Mouse (Mus musculus) thymus, postnatal 36 days (tissue): Measurements from ENCODE around the gene Cln3.

ENCODE experiments used
- DNase-seq, 2 experiments: peaks; one replicate each; pipeline ENCODE4 v3.0.0; 2022; ENCODE audit warnings: mixed read lengths in 2 of 2

Gene Cln3

DNA sequence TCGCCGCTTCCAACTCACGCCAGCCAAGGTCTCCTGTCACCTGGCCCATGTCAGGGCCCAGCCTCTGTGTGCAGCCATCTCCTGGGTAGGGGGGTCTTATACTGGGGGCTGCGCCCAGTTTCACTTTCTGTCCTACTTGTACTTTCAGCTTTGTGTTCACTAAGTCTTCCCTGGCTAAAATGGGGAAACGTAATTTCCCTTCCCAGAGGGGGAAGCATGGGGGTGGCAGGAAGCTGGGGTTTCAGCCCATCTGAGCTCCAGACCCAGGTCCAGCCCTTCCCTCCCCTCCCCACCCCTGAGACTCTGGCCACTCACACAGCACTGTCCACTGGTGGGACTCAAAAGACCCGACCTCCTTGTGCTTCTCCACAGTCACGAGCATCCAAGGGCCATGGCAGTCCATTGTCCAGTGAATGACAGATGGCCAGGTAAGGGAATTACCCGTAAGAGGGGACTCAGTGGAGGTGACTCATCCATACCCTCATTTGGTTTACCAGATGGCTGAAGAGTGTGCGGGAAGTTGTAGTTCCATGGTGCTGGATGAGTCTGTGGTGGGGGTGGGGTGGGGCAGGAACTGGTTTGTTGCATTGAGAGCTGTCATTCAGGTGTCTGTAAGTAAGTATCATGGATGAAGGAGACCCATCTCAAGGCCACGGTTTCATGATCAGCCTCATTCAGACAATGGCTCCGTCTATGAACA is 9.4 kb upstream of the Cln3 start, which contains the start of gene Il27:
TSS of gene Il27 (minus strand) at position 80 of the 700 bp plus-strand sequence.
- no peak for DNase-seq

DNA sequence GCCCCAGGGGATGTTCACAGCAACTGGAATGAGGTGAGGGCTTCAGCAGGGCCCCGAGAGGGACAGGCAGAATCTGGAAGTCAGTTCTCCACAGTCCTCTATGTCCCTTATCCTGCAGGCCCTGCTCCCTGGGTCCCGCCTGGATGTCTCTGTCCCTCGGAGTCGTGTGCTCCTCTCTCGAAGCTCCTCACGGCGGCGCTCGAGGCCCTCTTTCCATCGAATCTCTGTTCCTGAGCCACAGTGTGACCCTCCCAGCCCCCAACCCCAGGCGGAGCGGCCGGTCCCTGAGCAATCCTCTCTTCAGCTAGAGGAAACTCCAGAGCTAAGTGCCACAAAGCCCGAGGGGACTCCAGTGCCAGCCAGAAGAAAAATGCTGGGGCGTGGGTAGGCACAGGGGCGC is 2.2 kb upstream of the Cln3 start:
- DNase-seq = no peak

DNA sequence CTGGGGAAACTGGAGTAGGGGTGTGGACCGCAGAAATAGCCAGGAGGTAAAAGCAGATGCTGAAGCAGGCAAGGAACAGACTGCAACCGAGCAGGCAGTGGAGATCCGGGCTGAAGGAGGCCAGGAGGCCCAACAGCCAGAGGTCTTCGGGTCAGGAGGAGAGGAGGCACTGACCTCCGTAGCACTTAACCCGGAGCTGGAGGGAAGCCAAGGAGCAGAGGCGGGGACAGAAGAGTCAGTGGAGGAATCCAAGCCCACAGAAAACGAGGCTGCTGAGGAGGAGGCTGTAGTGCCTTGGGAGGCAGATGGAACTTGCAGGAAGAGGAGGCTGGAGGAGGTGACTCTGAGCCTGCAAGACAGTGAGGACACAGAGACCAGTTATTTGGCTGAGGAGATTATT is 1.2 kb upstream of the Cln3 start:
- no peak for DNase-seq

DNA sequence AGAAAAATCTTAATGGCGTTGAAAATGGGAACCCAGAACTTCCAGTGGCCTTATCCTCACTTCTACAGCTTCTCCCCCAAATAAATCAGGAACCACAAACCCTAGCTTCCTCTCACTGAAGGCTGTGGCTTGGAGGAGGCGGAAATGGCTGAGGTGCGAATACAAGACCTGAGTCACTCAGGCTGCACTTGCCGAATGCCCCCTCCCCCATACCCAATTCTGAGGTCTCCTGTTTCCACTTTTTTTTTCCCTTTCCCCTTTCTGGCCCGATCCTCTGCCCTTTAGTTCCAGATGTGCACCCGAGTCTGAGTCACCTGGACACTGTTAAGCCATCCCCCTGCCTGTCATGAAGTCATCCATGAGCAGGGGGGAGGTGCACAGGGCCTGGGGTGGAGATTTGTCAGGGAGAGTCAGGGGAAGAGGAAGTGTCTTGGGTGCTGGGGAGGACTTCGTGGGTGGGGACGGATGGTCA is 1.1 kb downstream of the Cln3 start, which contains the start of gene Apobr:
TSS of gene Apobr (plus strand) at position 437 of the 472 bp plus-strand sequence.
- DNase-seq = peak; percentile 50 to 63

DNA sequence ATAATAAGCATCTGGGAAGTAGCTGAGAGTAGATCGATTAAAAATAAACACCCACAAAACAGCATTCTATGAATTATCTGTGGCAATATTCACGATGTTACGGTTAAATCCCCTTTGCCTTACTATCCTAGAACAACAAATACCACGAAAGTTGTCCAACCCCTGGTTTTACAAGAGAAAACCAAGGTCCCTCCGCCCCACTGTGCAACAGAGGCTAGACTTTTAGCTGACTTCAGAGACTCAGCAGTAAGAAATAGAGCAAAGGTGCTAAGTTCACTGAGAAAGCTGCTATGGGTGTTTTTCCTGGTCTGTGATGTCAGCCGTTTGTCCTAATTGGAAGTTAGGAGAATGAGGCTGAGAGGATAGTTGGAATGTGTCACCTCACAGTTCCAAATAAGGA is 1.9 kb downstream of the Cln3 start:
- no peak for DNase-seq

DNA sequence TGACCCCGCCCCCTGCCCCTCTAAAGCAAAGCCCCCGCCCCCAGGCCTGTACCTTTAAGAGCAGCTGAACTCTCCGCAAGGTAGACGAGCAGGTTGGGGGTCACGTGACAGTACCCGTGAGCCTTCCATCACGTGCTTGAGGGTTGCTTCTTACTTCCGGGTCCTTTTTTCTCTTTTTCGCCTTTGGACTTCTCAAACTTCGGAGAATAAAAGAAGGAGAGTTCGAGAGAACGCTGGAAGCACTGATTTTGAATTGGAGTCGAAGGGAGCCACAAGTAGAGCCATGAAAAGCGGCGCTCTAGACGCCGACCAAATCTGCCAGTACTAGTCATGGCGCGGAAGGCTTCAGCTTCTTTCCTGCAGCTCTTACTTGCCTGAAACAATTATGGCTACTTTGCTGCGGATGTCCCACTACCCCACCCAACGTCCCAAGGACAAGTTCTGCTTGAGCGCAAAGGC is 2.3 kb downstream of the Cln3 start:
- peak; percentile 78 to 85 for DNase-seq

DNA sequence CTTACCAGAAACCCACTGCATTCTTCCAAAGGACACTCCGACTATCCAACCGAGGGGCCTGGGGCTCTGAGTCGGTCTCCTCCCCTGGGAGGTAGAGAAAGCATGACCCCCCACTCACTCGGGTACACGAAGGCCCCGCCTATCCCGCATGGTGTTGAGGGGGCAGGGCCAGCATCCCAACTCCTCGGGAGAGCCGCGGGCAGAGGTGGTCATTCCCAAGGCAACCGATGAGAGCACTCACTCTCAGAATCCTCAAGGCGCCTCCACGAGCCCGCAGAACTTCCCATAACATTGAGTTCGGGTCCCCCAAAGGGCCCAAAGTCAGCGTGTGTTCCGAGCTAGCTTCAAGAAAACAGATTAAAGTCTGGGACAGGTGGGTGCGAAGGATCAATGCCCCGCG is 2.9 kb downstream of the Cln3 start:
- DNase-seq = peak in 1 of 2 experiments; percentile 48

DNA sequence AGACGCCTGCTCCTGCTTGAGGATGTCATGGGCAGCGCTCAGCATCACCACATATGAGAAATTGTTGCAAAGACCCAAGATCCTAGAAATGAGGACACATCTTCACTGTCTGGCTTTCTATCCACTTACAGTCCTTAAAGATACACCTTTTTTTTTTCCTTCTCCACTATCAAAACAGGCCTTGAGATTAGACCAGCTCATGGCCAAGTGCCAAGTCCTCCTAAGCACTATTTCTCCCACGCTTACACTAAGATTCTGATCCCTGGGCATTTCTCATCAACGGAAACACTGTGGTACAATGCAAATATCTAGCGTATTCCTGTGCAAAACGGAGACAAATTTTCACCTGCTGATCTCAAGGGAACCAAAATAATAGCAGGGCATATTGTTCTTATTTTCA is 4.0 kb downstream of the Cln3 start:
- no peak for DNase-seq

DNA sequence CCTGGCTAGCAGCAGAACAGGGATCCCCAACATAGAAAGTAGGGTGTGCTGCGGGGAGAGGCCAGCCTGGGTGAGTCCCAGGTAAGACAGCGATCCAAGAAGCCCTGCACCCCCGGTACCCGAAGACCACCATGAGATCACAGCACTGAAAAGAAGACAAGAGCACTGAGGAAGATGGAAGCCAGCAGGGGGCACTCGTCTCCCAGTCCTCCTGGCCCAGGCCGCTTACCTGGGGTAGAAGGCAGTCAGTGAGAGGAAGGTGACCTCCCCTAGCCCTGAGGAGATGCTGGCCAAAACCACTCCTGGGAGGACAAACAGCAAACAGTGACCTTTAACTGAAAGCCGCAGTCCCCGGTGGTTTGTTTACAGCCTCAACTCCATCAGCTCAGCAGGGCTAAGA is 6.4 kb downstream of the Cln3 start:
- DNase-seq = peak; percentile 61

DNA sequence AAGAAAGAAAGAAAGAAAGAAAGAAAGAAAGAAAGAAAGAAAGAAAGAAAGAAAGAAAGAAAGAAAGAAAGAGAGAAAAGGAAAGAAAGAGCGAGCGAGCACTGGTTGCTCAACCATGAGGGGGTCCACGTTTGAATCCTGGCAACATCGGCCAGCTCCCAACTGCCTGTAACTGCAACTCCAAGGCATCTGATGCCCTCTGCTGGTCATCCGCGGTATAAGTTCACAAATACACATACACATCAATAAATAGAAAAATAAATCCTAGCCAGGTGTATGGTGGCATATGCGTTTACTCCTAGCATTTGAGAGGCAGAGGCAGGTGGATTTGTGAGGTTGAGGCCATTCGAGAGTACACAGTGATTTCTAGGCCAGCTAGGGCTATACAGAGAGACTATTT is 8.7 kb downstream of the Cln3 start:
- DNase-seq = peak; percentile 49 to 56

DNA sequence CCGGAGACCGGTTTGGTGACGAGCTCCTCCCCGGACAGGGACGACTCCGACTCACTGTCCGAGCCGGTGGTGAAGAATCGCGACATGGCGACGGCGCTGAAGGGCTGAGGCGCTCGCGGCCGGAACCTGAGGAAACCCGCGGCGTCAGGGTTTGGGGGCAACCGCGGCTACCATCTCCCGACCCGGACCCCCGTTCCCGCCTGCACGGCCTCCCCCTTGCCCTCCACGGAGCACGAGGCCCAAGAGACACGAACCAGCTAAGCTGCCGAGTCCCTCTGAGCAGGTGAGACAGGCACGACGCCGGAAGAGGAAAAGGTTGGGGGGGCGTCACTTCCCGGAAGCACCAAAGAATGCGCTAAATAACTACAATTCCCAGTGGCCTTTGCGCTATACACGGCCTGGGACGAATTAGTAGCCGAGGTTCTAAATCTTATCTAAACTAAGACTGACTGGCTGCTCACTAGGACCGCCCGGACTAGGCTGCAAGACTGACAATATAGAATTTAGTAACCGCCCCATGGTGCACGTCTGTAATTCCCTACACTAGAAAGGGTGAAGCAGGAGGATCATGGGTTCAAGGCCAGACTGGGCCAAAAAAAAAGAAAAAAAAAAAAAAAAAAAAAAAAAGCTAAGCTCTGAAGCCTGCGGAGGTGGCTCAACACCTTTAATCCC is 19.4 kb downstream of the Cln3 start, which contains the start of gene Eif3c:
TSS of gene Eif3c (minus strand) at position 318 of the 672 bp plus-strand sequence.
- peak; percentile 76 to 83 for DNase-seq

DNA sequence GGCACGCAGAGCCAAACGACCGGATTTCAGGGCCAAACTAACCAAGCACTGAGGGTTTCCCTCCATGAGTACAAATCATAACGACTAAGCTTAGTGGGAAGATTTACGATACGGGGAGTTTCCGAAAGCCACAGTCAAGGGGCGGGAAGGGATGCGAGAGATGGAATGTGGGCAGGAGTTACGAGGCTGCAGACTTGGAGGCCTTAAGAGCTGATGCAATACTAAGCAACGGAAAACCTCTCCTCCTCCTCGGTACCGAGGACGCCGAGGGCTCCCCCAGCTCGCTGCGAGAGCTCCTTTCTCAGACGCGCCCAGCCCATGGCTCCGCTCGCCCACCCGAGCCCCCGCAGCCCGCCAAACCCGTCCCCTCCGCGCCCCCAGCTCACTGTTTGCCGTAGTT is 19.9 kb downstream of the Cln3 start:
- no peak for DNase-seq

DNA sequence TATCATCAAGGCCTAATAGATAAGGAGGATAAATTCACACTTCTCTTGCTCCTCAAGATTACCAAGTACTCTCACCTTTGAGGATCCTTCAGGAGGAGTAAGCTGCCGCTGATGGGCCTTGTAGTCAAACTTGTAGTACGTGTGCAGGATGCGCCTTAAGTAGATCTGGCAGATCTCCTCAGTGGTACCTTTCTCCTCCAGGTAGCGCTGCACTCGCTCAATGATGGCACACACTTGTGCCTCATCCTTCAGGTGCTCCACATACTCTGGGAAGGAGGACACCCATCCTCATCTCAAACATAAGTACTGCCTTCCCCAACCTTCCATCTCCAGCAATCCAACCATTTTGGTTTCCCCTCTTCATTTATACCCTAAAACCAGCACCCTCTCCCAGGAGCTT is 29.0 kb downstream of the Cln3 start:
- DNase-seq = no peak

DNA sequence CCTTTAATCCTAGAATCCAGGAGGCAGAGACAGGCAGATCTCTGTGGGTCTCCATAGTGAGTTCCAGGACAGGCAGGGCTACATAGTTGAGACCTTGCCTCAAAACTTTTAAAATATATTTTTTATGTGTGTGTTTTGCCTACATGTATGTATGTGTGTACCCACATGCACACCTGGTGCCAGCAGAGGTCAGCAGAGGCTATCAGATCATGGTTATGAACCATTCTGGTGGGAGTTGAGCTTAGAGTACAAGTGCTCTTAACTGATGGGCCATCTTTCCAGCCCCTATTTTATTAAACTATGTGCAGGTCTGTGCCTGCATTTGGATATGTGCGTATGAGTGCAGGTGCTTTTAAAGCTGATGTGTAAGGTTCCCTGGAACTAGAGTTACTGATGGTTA is 30.8 kb downstream of the Cln3 start:
- peak in 1 of 2 experiments; percentile 27 for DNase-seq

DNA sequence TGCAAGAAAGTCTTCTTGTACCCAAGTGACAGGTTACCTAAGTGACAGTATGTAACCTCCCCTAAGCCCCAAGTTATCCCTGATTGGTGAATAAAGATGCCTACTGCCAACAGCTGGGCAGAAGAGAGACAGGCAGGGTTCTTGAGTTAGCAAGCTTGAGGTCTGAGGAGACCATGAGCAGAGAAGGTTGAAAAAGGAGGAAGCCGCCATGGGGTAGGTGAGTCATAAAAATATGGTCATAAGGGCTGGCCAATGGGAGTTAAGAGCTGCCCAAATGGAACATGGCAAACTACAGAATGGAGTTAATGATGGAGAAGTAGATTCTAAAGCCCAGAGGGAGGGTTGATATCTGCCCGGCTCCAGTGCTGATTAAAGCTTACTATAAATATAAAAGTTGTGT is 40.0 kb downstream of the Cln3 start:
- DNase-seq = no peak

DNA sequence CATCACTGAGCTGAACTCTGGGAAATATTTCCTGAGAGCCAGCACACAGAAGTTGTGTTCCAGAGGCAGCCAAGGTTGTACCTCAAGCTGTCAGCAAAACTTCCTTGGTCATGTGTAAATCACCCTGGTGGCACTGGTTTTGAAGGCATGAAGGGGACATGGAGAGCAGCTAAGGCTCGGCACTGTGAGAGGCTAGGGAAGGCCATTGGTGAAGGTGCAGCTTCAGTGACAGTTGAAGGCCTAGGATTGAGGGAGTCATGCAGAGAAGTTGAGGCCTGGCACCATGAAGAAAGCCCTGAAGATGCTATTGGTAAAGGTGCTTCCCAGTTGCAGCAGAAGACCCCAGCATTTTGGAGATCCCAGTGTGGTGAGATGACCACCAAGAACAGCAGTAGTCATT is 44.0 kb downstream of the Cln3 start:
- no peak for DNase-seq

DNA sequence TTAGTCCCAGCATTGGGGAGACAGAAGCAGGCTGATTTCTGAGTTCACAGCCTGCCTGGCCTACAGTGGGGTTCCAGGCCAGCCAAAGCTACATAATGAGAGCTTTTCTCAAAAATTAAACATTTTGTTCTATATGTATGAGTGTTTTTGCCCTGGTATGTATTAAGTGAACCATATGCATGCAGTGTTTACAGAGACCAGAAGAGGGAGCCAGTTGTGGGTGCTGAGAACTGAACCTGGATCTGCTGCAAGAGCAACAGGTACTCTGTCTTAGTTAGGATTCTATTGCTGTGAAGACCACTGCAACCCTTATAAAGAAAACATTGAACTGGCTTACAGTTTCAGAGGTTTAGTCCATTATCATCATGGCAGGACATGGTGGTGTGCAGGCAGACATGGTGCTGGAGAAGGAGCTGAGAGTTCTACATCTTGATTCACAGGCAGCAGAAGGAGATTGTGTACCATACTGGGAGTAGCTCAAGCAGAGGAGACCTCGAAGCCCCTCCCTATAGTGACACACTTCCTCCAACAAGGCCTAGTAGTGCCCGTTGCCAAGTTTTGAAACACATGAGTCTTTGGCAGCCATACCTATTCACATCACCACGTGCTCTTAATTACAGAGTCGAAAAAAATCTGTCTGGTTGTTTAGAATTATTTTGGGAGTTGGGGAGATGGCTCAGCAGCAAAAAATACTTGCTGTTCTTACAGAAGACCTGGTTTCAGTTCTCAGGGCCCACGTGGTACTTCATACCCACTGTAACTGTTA is 47.6 kb downstream of the Cln3 start:
- DNase-seq = peak in 1 of 2 experiments; percentile 8

DNA sequence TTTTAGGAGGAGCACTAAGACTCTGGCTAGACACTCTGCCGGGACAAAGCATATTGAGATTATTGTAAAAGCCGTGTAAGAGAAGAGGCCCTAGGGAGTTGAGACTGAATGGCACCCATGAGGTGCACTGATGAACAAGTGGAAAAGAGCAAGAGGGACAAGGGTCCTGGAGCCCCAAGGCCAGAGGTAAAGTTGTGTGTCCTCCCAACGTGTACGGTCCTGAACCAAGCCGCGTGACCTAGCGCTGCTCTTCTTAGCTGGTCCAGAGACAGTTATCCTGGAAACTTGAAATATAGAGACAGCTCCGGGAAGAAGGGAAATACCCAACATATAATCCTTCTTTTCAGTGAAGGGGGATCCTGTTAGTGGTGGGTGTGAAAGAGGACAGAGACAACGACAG is 49.2 kb downstream of the Cln3 start:
- DNase-seq = no peak

DNA sequence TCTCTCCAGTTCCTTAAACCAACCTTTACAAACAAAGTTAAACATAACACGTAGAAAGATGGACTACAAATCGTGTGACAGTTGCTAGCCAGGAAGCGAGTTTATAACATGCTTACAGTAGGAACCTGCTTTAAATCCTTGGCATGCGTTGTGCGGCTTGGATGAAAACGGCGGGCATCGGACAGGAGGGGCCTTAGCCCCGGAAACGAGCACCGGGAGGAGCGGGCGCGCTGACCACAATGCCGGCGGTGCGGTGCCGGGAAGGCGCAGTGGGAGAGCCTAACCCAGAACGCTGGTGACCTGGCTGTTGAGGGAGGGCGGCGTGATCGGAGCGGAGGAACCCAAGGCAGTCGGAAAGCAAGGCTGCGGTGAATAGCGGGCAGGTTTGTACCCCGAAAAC is 49.9 kb downstream of the Cln3 start:
- DNase-seq = no peak

DNA sequence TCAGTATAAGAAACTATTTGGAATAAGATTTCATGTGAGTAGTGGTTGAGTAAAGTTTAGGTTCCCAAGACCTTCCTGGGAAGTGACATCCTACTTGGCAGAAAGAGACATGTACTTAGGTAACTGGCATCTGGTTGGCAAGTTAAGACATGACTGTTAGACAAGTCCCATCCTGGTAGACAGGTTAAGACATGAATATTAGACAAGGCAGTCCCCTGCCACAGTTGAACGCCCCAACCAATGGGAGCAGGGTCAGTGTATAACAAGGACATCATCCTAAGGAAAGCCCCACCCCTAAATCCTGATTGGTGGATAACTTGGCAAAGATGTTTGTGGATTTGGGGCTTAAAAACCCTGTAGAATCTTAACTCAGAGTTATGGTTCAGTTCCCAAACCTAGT is 52.2 kb downstream of the Cln3 start:
- no peak for DNase-seq

DNA sequence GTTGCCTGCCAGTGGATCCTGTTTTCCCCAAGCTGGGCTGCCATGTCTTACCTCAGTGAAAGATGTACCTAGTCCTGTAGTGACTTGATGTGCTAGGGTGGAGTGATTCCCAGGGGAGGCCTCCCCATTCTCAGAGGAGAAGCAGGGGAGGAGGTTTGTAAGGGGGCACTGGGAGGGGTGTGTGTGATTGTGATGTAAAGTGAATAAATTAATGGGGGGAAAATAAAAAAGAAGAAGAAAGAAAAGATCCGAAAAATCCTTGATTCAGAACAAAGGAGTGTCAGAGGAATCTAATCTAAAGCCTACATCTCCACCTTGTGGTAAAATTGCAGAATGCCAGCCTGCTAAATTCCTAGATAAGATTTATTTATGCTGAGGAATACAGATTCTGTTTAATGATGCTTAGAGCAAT is 57.4 kb downstream of the Cln3 start:
- DNase-seq = peak in 1 of 2 experiments; percentile 5

DNA sequence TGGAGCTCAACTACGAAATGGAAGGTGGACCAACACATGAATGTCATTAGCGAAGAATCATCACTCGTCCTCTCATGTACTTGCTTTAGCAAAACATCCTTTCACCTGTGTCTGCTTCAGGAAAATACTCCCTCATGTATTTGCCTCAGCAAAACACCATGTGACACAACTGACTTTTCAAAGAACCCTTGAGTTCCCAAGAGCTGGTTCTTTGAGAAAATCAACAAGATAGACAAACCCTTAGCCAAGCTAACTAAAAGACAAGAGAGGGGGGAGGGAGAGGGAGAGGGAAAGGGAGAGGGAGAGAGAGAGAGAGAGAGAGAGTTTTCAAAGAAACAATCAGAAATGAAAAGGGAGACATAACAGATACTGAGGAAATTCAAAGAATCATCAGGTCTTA is 62.3 kb downstream of the Cln3 start:
- DNase-seq = no peak
